Mouse (Mus musculus): Measurements from ENCODE around the gene Mrps9.

DNA sequence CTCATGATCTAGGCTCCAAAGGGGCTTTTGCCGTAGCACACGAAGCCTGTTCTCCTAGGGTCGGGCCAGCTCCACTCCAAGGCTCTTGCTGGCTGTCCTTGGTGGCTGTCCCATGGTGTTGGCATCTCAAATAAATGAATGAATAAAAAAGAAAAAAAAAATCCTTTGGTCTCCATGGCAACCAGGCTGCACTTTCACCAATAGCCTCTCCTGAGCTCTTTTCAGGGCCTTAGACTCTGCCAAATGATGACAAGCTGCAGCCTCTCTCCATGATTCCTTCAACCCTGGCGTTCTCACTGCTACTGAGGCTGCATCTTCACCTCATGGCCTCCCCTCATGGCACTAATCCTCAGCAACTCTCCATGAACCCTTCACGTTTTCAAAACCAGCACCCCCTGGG is 72.9 kb downstream of the Mrps9 start:
- TF ChIP-seq CTCF (IDR thresholded peaks at IDR 0.05; ENCODE audit: low read depth) (no peak), EP300 (IDR thresholded peaks at IDR 0.05; ENCODE audit: low read depth) (no peak)

Measured in heart, postnatal 0 days (tissue).